Mouse (Mus musculus): ENCODE results near the gene Cacna2d1. TPM values are rescaled to one million over a fixed set of nuclear protein-coding genes. Genes with fewer than 3 reads are reported as not detected.
A peak's percentile ranks its signal among the peaks of the same experiment; 100 is the strongest.

The Cacna2d1 gene
- polyA plus RNA-seq, 1 experiment from 2014 or later: 22.9 TPM

GRCm38 (mm10) chr5:16315983-16316390 is 381.5 kb downstream of the Cacna2d1 start:
- Histone ChIP-seq H3K4me2 (replicated peaks) (no peak overlapping the region), H3K9ac (no peak overlapping the region), H3K4me3 (no peak overlapping the region), H3K36me3 (peaks cover 8% of the 10 kb centered on the region), H3K9me3 (no peaks in the 10 kb centered on the region), H3K27me3 (no peaks in the 10 kb centered on the region), H3K27ac (no peak overlapping the region), H3K4me1 (no peaks in the 10 kb centered on the region)
- ATAC-seq (ENCODE audit: low FRiP score, low read depth): no peak

DNA sequence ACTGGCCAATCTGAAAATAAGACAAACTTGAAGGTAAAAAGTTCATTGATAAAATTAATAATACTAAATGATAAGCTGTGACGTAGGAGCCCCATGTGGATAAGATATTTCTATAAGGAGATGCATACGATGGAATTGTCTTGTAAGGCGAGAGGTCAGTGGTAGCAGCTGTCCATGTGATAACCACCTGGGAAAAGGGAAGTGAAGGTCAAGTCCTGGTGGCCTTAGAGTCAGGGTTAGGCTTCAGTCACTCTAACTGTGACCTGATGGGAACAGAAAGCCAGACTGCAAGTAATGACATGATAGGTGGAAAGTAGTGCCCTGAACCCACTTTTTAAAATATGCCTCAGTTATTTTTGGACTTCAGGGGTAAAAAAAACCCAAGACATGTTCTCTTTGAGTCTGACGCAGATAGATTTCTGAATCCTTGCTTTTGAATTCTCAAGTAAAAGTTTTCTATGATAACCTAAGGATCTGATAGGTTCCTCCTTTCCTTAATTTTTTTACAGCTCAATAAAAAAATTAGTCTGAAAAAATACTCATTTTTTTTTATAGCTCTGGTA is 383.3 kb downstream of the Cacna2d1 start:
- Histone ChIP-seq H3K4me2 (replicated peaks) (no peak overlapping the region), H3K36me3 (peaks cover 10% of the 10 kb centered on the region), H3K9me3 (no peaks in the 10 kb centered on the region), H3K9ac (no peak overlapping the region), H3K27ac (no peak overlapping the region), H3K4me3 (no peak overlapping the region), H3K4me1 (no peaks in the 10 kb centered on the region), H3K27me3 (no peaks in the 10 kb centered on the region)
- 76% methylated on average over 4 of the region's 4 CpGs for WGBS
- no peak for ATAC-seq (ENCODE audit: low FRiP score, low read depth)

- no peak overlapping the region for H3K9ac ChIP-seq
- H3K4me3 ChIP-seq: no peak overlapping the region
- H3K9me3 ChIP-seq: no peaks in the 10 kb centered on the region
- H3K27ac ChIP-seq: no peak overlapping the region
- ATAC-seq (ENCODE audit: low FRiP score, low read depth): no peak
- 89% methylated on average over 3 of the region's 3 CpGs for WGBS
- no peak overlapping the region for H3K4me2 ChIP-seq (replicated peaks)
- H3K27me3 ChIP-seq: no peaks in the 10 kb centered on the region
- no peaks in the 10 kb centered on the region for H3K4me1 ChIP-seq
- peaks cover 5% of the 10 kb centered on the region; the same call in 1 of the 2 replicates for H3K36me3 ChIP-seq
Observed at GRCm38 (mm10) chr5:16326610-16327009, 392.1 kb downstream of the Cacna2d1 start.

DNA sequence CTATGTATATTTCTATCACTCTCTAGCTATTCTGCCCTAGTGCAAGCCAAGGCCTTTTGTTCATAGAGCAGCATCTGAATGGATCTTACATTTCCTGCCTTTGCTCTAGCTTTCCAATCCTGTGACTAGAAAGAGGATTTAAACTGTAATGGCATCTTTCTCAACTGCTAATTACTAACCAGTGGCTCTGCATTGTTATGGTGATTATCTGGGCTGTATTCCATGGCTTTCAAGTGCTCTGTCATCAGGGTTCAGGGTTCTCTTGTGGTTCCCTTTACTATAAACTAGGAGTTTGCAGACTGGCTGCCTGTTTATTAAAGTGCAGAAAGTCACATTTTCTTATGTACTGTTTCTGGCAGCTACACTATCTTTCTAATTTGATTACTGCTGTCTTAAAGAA is 410.9 kb downstream of the Cacna2d1 start:
- Histone ChIP-seq H3K9me3 (no peaks in the 10 kb centered on the region), H3K4me1 (no peaks in the 10 kb centered on the region), H3K4me3 (no peak overlapping the region), H3K4me2 (replicated peaks) (no peak overlapping the region), H3K36me3 (0 out of 2 replicates have a peak, but pooled peaks cover 7% of the 10 kb centered on the region), H3K27me3 (no peaks in the 10 kb centered on the region), H3K9ac (no peak overlapping the region), H3K27ac (no peak overlapping the region)
- ATAC-seq (ENCODE audit: low FRiP score, low read depth): no peak

- Histone ChIP-seq H3K4me1 (no peaks in the 10 kb centered on the region), H3K9ac (no peak overlapping the region), H3K27me3 (no peaks in the 10 kb centered on the region), H3K9me3 (no peaks in the 10 kb centered on the region), H3K4me2 (replicated peaks) (no peak overlapping the region), H3K36me3 (peaks cover 21% of the 10 kb centered on the region), H3K4me3 (no peak overlapping the region), H3K27ac (no peak overlapping the region)
- ATAC-seq (ENCODE audit: low FRiP score, low read depth): no peak
- 84% methylated on average over 3 of the region's 3 CpGs for WGBS
Observed at GRCm38 (mm10) chr5:16355816-16356215, 421.3 kb downstream of the Cacna2d1 start.

- H3K4me3 ChIP-seq: no peak overlapping the region
- no peak overlapping the region for H3K27ac ChIP-seq
- WGBS: 86% methylated on average over 4 of the region's 4 CpGs
- no peak for ATAC-seq (ENCODE audit: low FRiP score, low read depth)
- H3K9ac ChIP-seq: no peak overlapping the region
- H3K4me1 ChIP-seq: no peaks in the 10 kb centered on the region
- peaks cover 25% of the 10 kb centered on the region for H3K36me3 ChIP-seq
- H3K9me3 ChIP-seq: no peaks in the 10 kb centered on the region
- no peak overlapping the region for H3K4me2 ChIP-seq (replicated peaks)
- H3K27me3 ChIP-seq: no peaks in the 10 kb centered on the region
Observed at GRCm38 (mm10) chr5:16357709-16358108, 423.2 kb downstream of the Cacna2d1 start.

DNA sequence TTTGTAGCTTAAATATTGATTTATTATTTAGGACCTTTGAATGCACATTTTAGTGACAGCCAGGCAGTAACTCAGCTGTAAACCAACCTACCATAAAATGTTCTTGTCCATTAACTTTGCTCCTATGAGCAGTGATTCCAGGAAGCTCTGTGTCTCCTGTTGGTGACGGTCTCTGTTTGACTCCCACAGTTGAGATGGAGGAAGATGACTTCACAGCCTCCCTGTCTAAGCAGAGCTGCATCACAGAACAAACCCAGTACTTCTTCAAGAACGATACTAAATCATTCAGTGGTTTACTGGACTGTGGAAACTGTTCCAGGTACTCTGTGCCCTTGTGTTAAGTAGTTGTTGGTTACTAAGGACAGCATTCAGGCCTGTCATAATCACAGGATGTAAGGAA is 427.6 kb downstream of the Cacna2d1 start:
- H3K27me3 ChIP-seq: no peaks in the 10 kb centered on the region
- H3K4me3 ChIP-seq: no peak overlapping the region
- H3K9me3 ChIP-seq: no peaks in the 10 kb centered on the region
- H3K4me2 ChIP-seq (replicated peaks): no peak overlapping the region
- H3K9ac ChIP-seq: no peak overlapping the region
- WGBS: 84% methylated on average over 2 of the region's 2 CpGs
- no peak overlapping the region for H3K27ac ChIP-seq
- H3K4me1 ChIP-seq: no peaks in the 10 kb centered on the region
- H3K36me3 ChIP-seq: peaks cover 28% of the 10 kb centered on the region
- ATAC-seq (ENCODE audit: low FRiP score, low read depth): no peak

DNA sequence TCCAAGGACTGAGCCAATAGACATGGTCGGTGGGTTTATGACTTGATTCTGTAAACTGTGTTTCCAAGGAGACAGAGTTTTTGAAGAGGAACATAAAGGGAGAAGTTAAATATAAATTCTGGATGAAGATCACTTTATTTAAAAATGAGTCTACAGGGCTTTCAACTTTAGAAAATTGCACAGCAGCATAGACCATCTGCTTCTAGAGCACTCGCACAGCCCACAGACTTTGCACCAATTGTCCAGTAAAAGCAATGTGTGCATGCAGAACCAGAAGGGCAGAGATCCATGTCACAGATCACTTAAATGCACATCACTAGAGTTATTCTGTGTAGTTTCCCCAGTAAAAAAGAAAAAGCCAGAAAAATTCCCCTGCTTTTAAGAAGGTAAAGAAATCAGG is 428.7 kb downstream of the Cacna2d1 start:
- no peaks in the 10 kb centered on the region for H3K4me1 ChIP-seq
- H3K9ac ChIP-seq: no peak overlapping the region
- ATAC-seq (ENCODE audit: low FRiP score, low read depth): no peak
- no peak overlapping the region for H3K4me2 ChIP-seq (replicated peaks)
- H3K27ac ChIP-seq: no peak overlapping the region
- H3K36me3 ChIP-seq: peaks cover 22% of the 10 kb centered on the region
- H3K4me3 ChIP-seq: no peak overlapping the region
- no peaks in the 10 kb centered on the region for H3K27me3 ChIP-seq
- WGBS: 83% methylated on average over 2 of the region's 2 CpGs
- no peaks in the 10 kb centered on the region for H3K9me3 ChIP-seq

DNA sequence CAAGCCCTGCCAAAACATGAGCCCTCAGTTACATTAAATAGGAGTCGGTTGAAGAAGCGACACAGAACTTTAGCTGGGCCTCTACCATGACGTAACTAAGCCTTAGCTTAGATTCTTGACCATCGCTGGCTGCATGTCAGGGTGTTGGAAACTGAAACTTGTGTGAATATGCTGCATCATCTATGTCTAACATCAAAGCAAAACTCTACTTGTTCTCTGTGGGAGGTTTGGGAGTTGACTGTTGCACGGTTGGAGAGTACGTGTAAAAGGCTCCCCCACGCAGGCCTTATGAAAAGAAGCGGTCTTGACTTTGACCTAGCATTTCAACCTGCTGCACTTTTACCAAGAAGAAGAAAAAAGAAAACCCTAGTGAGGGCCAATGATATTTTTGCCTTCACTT is 436.2 kb downstream of the Cacna2d1 start:
- Histone ChIP-seq H3K4me2 (replicated peaks) (no peak overlapping the region), H3K4me3 (no peak overlapping the region), H3K36me3 (0 out of 2 replicates have a peak, but pooled peaks cover 4% of the 10 kb centered on the region), H3K9ac (no peak overlapping the region), H3K4me1 (no peaks in the 10 kb centered on the region), H3K27me3 (no peaks in the 10 kb centered on the region), H3K9me3 (no peaks in the 10 kb centered on the region), H3K27ac (no peak overlapping the region)
- ATAC-seq (ENCODE audit: low FRiP score, low read depth): no peak
- 86% methylated on average over 8 of the region's 8 CpGs for WGBS

DNA sequence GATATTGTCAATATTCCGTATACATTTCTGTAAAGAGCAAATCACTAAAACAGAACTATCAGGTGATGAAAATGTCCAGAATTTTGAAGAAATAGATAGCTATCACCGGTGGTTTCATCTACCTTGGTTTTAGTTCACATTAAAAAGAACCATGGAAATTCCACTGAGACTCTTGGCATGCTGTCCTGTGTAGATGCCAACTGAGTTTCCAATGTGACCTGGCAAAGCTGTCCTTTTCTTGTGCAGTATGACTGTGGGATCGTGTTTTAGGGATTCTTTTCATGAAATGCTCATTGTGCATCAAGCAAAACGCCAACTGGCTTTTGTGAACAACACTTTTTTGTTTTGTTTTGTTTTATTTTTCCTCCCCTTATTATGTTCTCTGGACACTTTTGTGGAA is 439.5 kb downstream of the Cacna2d1 start:
- no peak overlapping the region for H3K9ac ChIP-seq
- 91% methylated on average over 4 of the region's 4 CpGs for WGBS
- H3K27me3 ChIP-seq: no peaks in the 10 kb centered on the region
- H3K4me3 ChIP-seq: no peak overlapping the region
- H3K36me3 ChIP-seq: 0 out of 2 replicates have a peak, but pooled peaks cover 4% of the 10 kb centered on the region
- H3K27ac ChIP-seq: no peak overlapping the region
- H3K4me2 ChIP-seq (replicated peaks): no peak overlapping the region
- H3K4me1 ChIP-seq: no peaks in the 10 kb centered on the region
- H3K9me3 ChIP-seq: no peaks in the 10 kb centered on the region
- no peak for ATAC-seq (ENCODE audit: low FRiP score, low read depth)

GRCm38 (mm10) chr5:16376329-16376908 is 441.9 kb downstream of the Cacna2d1 start:
- Histone ChIP-seq H3K9me3 (no peaks in the 10 kb centered on the region), H3K36me3 (no peaks in the 10 kb centered on the region), H3K4me2 (replicated peaks) (no peak overlapping the region), H3K4me1 (no peaks in the 10 kb centered on the region), H3K9ac (no peak overlapping the region), H3K4me3 (no peak overlapping the region), H3K27me3 (no peaks in the 10 kb centered on the region), H3K27ac (no peak overlapping the region)
- no peak for ATAC-seq (ENCODE audit: low FRiP score, low read depth)
- WGBS: 94% methylated on average over 3 of the region's 3 CpGs

DNA sequence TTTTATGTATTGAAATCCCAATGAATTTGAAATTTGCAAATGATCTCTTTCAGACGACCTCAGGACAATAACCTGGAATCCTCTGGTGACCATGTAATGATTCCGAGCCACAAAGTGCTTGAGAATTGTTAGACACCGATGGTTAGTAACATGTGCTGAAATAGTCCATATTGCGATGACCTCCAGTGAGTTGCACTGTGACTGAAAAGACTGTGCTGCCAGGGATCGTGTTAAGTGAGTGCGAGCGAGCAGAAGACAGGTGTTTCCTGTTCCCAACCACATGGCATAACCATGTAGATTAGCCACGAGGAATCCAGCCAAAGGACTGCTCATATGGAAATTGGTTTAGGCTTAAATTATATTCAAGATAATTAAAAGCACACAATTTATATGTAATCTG is 475.5 kb downstream of the Cacna2d1 start:
- no peak overlapping the region for H3K4me3 ChIP-seq
- no peaks in the 10 kb centered on the region for H3K27me3 ChIP-seq
- H3K4me2 ChIP-seq (replicated peaks): no peak overlapping the region
- ATAC-seq (ENCODE audit: low FRiP score, low read depth): peak; percentile 61; the same call in 1 of the 2 replicates
- no peaks in the 10 kb centered on the region for H3K9me3 ChIP-seq
- 38% methylated on average over 8 of the region's 8 CpGs for WGBS
- no peak overlapping the region for H3K27ac ChIP-seq
- H3K4me1 ChIP-seq: no peaks in the 10 kb centered on the region
- no peaks in the 10 kb centered on the region for H3K36me3 ChIP-seq
- no peak overlapping the region for H3K9ac ChIP-seq

DNA sequence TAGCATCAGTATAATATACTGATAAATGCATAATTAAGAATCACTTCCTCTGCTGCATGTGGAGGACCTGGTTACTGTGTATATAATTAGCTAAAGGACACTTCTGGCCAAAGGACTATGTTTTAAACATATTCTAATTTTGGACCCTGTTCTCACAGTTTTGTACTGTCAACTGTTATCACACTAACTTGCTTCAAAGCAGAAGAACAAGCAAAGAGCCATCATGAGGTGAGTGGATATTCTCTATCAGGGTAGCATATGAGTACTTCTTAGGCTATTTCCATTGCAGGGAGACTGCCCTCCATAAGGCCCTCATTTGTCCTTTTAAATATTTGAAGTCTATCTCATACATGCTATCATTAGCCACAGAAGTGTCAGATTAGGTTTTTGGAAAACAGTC is 480.2 kb downstream of the Cacna2d1 start:
- no peak for ATAC-seq (ENCODE audit: low FRiP score, low read depth)
- Histone ChIP-seq H3K27ac (no peak overlapping the region), H3K27me3 (no peaks in the 10 kb centered on the region), H3K9me3 (no peaks in the 10 kb centered on the region), H3K4me3 (no peak overlapping the region), H3K9ac (no peak overlapping the region), H3K4me2 (replicated peaks) (no peak overlapping the region), H3K4me1 (no peaks in the 10 kb centered on the region), H3K36me3 (no peaks in the 10 kb centered on the region)
